Mouse (Mus musculus): ENCODE measurements around the gene Pitpnm3. TPM values are rescaled to one million over a fixed set of nuclear protein-coding genes. Genes with fewer than 3 reads are reported as not detected.

Gene Pitpnm3
- polyA plus RNA-seq, 1 experiment from 2014 or later = 2.3 TPM

DNA sequence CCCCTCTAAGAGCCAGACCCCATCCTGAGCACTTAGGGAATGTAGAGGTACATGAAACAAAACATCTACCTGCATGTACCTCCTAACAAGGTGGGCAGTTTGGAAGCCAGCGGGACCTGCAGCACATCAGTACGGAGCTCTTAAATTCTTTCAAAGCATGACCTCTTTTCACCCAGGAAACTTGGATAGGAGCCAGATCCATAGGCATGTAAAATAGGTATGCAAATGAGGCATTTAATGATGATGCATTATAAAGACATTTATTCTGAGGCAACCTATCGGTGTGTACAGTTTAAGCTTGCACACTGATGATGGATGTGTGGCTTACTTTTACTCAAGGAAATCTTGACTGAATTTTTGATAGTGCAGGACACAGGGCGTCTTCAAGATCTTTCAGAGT, 120.9 kb downstream of the Pitpnm3 start:
- H3K9me3 ChIP-seq (ENCODE audit: control insufficient read depth, low read length) = no peaks in the 10 kb centered on the region
- no peaks in the 10 kb centered on the region for H3K27me3 ChIP-seq (ENCODE audit: control insufficient read depth, insufficient read depth, low read depth, low read length)
- H3K4me3 ChIP-seq (ENCODE audit: low read length) = no peak overlapping the region
- H3K9ac ChIP-seq (ENCODE audit: low read length) = no peak overlapping the region
- ATAC-seq (ENCODE audit: low read depth) = no peak
- H3K4me1 ChIP-seq (replicated peaks; ENCODE audit: control insufficient read depth, insufficient read depth, low read length) = no peaks in the 10 kb centered on the region
- WGBS = 62% methylated on average over 4 of the region's 4 CpGs
- H3K4me2 ChIP-seq (ENCODE audit: low read depth, low read length) = no peak overlapping the region
- no peaks in the 10 kb centered on the region for H3K36me3 ChIP-seq (ENCODE audit: control insufficient read depth, insufficient read depth, low read length)
- H3K27ac ChIP-seq (ENCODE audit: low read length) = no peak overlapping the region

GRCm38 (mm10) chr11:72011955-72012354, 123.6 kb downstream of the Pitpnm3 start:
- no peak overlapping the region for H3K4me2 ChIP-seq (ENCODE audit: low read depth, low read length)
- no peak overlapping the region for H3K4me3 ChIP-seq (ENCODE audit: low read length)
- no peaks in the 10 kb centered on the region for H3K27me3 ChIP-seq (ENCODE audit: control insufficient read depth, insufficient read depth, low read depth, low read length)
- no peaks in the 10 kb centered on the region for H3K9me3 ChIP-seq (ENCODE audit: control insufficient read depth, low read length)
- H3K27ac ChIP-seq (ENCODE audit: low read length) = no peak overlapping the region
- 88% methylated on average over 1 of the region's 1 CpGs for WGBS
- no peaks in the 10 kb centered on the region for H3K36me3 ChIP-seq (ENCODE audit: control insufficient read depth, insufficient read depth, low read length)
- H3K4me1 ChIP-seq (replicated peaks; ENCODE audit: control insufficient read depth, insufficient read depth, low read length) = no peaks in the 10 kb centered on the region
- ATAC-seq (ENCODE audit: low read depth) = no peak
- no peak overlapping the region for H3K9ac ChIP-seq (ENCODE audit: low read length)

- 27% methylated on average over 9 of the region's 9 CpGs for WGBS
- no peak overlapping the region for H3K9ac ChIP-seq (ENCODE audit: low read length)
- no peaks in the 10 kb centered on the region for H3K4me1 ChIP-seq (replicated peaks; ENCODE audit: control insufficient read depth, insufficient read depth, low read length)
- no peaks in the 10 kb centered on the region for H3K36me3 ChIP-seq (ENCODE audit: control insufficient read depth, insufficient read depth, low read length)
- no peak overlapping the region for H3K27ac ChIP-seq (ENCODE audit: low read length)
- ATAC-seq (ENCODE audit: low read depth) = no peak
- no peaks in the 10 kb centered on the region for H3K27me3 ChIP-seq (ENCODE audit: control insufficient read depth, insufficient read depth, low read depth, low read length)
- no peaks in the 10 kb centered on the region for H3K9me3 ChIP-seq (ENCODE audit: control insufficient read depth, low read length)
- no peak overlapping the region for H3K4me3 ChIP-seq (ENCODE audit: low read length)
- H3K4me2 ChIP-seq (ENCODE audit: low read depth, low read length) = no peak overlapping the region
These were observed 124.4 kb downstream of the Pitpnm3 start for GRCm38 (mm10) chr11:72010940-72011722.

GRCm38 (mm10) chr11:72010367-72010766, 125.2 kb downstream of the Pitpnm3 start:
- H3K9ac ChIP-seq (ENCODE audit: low read length) = no peak overlapping the region
- no peaks in the 10 kb centered on the region for H3K9me3 ChIP-seq (ENCODE audit: control insufficient read depth, low read length)
- H3K27ac ChIP-seq (ENCODE audit: low read length) = no peak overlapping the region
- no peaks in the 10 kb centered on the region for H3K4me1 ChIP-seq (replicated peaks; ENCODE audit: control insufficient read depth, insufficient read depth, low read length)
- no peak overlapping the region for H3K4me2 ChIP-seq (ENCODE audit: low read depth, low read length)
- H3K4me3 ChIP-seq (ENCODE audit: low read length) = no peak overlapping the region
- no peaks in the 10 kb centered on the region for H3K27me3 ChIP-seq (ENCODE audit: control insufficient read depth, insufficient read depth, low read depth, low read length)
- ATAC-seq (ENCODE audit: low read depth) = no peak
- H3K36me3 ChIP-seq (ENCODE audit: control insufficient read depth, insufficient read depth, low read length) = no peaks in the 10 kb centered on the region
- WGBS = 24% methylated on average over 5 of the region's 5 CpGs

GRCm38 (mm10) chr11:72005547-72005946, 130.0 kb downstream of the Pitpnm3 start:
- H3K27ac ChIP-seq (ENCODE audit: low read length) = no peak overlapping the region
- ATAC-seq (ENCODE audit: low read depth) = no peak

GRCm38 (mm10) chr11:72003171-72003570, 132.4 kb downstream of the Pitpnm3 start:
- H3K27ac ChIP-seq (ENCODE audit: low read length) = no peak overlapping the region
- H3K27me3 ChIP-seq (ENCODE audit: control insufficient read depth, insufficient read depth, low read depth, low read length) = no peaks in the 10 kb centered on the region
- no peak overlapping the region for H3K4me2 ChIP-seq (ENCODE audit: low read depth, low read length)
- no peaks in the 10 kb centered on the region for H3K4me1 ChIP-seq (replicated peaks; ENCODE audit: control insufficient read depth, insufficient read depth, low read length)
- no peak for ATAC-seq (ENCODE audit: low read depth)
- no peak overlapping the region for H3K4me3 ChIP-seq (ENCODE audit: low read length)
- no peaks in the 10 kb centered on the region for H3K9me3 ChIP-seq (ENCODE audit: control insufficient read depth, low read length)
- H3K9ac ChIP-seq (ENCODE audit: low read length) = no peak overlapping the region
- 41% methylated on average over 9 of the region's 9 CpGs for WGBS
- no peaks in the 10 kb centered on the region for H3K36me3 ChIP-seq (ENCODE audit: control insufficient read depth, insufficient read depth, low read length)

More at GRCm38 (mm10) chr11:72005547-72005946, 130.0 kb downstream of the Pitpnm3 start:
- no peaks in the 10 kb centered on the region for H3K36me3 ChIP-seq (ENCODE audit: control insufficient read depth, insufficient read depth, low read length)
- H3K9me3 ChIP-seq (ENCODE audit: control insufficient read depth, low read length) = no peaks in the 10 kb centered on the region
- 87% methylated on average over 6 of the region's 6 CpGs for WGBS
- H3K4me3 ChIP-seq (ENCODE audit: low read length) = no peak overlapping the region
- no peaks in the 10 kb centered on the region for H3K4me1 ChIP-seq (replicated peaks; ENCODE audit: control insufficient read depth, insufficient read depth, low read length)
- H3K4me2 ChIP-seq (ENCODE audit: low read depth, low read length) = no peak overlapping the region
- H3K27me3 ChIP-seq (ENCODE audit: control insufficient read depth, insufficient read depth, low read depth, low read length) = no peaks in the 10 kb centered on the region
- H3K9ac ChIP-seq (ENCODE audit: low read length) = no peak overlapping the region

GRCm38 (mm10) chr11:72002138-72002853, 133.3 kb downstream of the Pitpnm3 start:
- H3K4me3 ChIP-seq (ENCODE audit: low read length) = no peak overlapping the region
- WGBS = 46% methylated on average over 13 of the region's 13 CpGs
- no peak overlapping the region for H3K4me2 ChIP-seq (ENCODE audit: low read depth, low read length)
- no peak overlapping the region for H3K9ac ChIP-seq (ENCODE audit: low read length)
- H3K27ac ChIP-seq (ENCODE audit: low read length) = no peak overlapping the region
- no peaks in the 10 kb centered on the region for H3K4me1 ChIP-seq (replicated peaks; ENCODE audit: control insufficient read depth, insufficient read depth, low read length)
- no peaks in the 10 kb centered on the region for H3K27me3 ChIP-seq (ENCODE audit: control insufficient read depth, insufficient read depth, low read depth, low read length)
- no peaks in the 10 kb centered on the region for H3K36me3 ChIP-seq (ENCODE audit: control insufficient read depth, insufficient read depth, low read length)
- ATAC-seq (ENCODE audit: low read depth) = no peak
- H3K9me3 ChIP-seq (ENCODE audit: control insufficient read depth, low read length) = no peaks in the 10 kb centered on the region

DNA sequence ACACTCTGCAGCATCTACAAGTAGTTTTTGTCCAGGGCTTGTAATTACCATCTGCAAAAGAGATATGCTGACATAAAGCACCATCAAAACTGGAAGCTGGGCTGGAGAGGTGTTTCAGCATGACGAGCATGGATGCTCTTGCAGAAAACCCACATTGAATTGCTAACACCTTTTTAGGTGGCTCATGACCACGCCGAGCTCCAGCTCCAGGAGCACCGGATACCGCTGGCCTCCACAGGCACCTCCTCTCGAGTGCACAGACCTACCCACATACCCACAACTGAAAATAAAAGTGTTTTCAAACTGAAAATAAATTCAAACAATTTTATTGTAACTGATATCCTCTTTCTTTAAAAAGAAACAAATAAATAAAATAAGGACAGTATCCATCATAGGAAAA, 135.4 kb downstream of the Pitpnm3 start:
- no peak for ATAC-seq (ENCODE audit: low read depth)
- no peak overlapping the region for H3K9ac ChIP-seq (ENCODE audit: low read length)
- H3K27me3 ChIP-seq (ENCODE audit: control insufficient read depth, insufficient read depth, low read depth, low read length) = no peaks in the 10 kb centered on the region
- H3K36me3 ChIP-seq (ENCODE audit: control insufficient read depth, insufficient read depth, low read length) = no peaks in the 10 kb centered on the region
- peaks cover 7% of the 10 kb centered on the region; the same call in 1 of the 2 replicates for H3K4me1 ChIP-seq (replicated peaks; ENCODE audit: control insufficient read depth, insufficient read depth, low read length)
- H3K4me3 ChIP-seq (ENCODE audit: low read length) = no peak overlapping the region
- 87% methylated on average over 6 of the region's 6 CpGs for WGBS
- H3K9me3 ChIP-seq (ENCODE audit: control insufficient read depth, low read length) = no peaks in the 10 kb centered on the region
- H3K27ac ChIP-seq (ENCODE audit: low read length) = no peak overlapping the region
- H3K4me2 ChIP-seq (ENCODE audit: low read depth, low read length) = no peak overlapping the region
